Mouse (Mus musculus): ENCODE results near the gene Smim22.

The Smim22 gene

GRCm38 (mm10) chr16:5007067-5007466 lies at the start of gene Smim22:
Gene Smim22, plus strand, starts transcription at chr16:5007288.
- no peak for DNase-seq (ENCODE audit: extremely low spot score, low read depth, low spot score)

DNA sequence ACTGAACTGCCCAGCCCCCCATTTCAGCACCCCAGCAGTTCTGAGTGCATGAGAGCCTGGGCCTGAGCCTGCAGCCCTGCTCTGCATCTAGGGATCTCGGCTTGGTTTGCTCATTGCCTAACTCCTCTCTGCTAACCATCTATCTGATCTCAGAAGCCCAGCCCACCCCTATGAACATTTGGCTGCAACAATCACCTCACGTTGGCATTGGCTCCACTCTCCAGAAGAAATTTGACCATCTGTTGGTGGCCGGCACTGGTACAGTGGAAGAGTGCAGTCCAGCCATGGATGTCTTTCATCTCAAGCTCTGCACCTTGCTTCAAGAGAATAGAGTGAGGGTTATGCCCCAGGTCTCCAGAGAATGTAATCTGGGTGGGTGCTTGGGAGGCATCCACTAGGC lies 49.6 kb upstream of the Smim22 start:
- no peak for DNase-seq (ENCODE audit: extremely low spot score, low read depth, low spot score)

DNA sequence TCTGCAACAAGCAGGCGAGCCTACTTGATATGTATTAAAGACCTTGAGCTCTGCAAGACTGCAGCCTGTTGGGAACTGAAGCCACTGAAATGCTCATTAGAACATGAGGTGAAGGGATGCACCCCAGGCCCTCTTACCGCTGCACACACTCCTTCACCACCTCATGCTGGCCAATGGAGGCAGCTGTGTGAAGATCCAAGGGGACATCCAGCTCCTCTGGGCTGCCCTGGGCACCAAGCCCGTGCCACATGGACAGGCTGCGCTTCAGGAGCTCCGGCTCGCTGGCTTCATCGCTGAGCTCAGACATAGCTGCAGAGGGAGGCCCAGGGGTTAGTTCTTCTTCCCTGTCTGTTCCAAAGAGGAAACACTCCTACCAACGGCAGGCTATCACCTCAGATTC lies 46.8 kb upstream of the Smim22 start:
- DNase-seq (ENCODE audit: extremely low spot score, low read depth, low spot score), result no peak

- DNase-seq (ENCODE audit: extremely low spot score, low read depth, low spot score), result no peak
These were observed 43.7 kb upstream of the Smim22 start for GRCm38 (mm10) chr16:4963346-4963745.

- DNase-seq (ENCODE audit: extremely low spot score, low read depth, low spot score), result peak; percentile 50
These were observed 43.0 kb upstream of the Smim22 start, which contains the start of gene Anks3 for GRCm38 (mm10) chr16:4963797-4964709. Gene Anks3, minus strand, starts transcription at chr16:4964205.

- no peak for DNase-seq (ENCODE audit: extremely low spot score, low read depth, low spot score)
These were observed 42.2 kb upstream of the Smim22 start for GRCm38 (mm10) chr16:4964731-4965391.

GRCm38 (mm10) chr16:4965392-4966129 lies 41.5 kb upstream of the Smim22 start:
- DNase-seq (ENCODE audit: extremely low spot score, low read depth, low spot score), result no peak

- no peak for DNase-seq (ENCODE audit: extremely low spot score, low read depth, low spot score)
These were observed 38.7 kb upstream of the Smim22 start for GRCm38 (mm10) chr16:4968426-4968825.

- DNase-seq (ENCODE audit: extremely low spot score, low read depth, low spot score), result no peak
These were observed 37.8 kb upstream of the Smim22 start for GRCm38 (mm10) chr16:4969055-4969843.

DNA sequence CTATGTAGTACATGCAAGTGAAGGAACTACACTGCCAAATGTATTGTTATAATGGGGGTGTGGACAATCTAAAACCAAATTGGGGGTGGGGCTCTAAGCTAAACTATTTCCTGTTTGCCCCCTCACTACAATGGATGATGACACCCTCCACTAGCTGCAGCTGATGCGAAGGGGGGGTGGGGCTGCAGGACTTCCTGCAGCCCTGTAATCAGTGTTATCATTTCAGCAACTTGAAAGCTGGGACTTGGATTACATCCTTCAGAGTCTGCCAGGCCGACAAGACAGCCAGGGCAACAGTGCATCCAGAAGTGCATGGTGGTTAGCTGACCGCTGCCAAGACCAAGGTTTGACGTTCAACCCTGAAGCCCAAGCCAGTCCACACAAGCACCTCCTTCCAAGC lies 35.5 kb upstream of the Smim22 start:
- no peak for DNase-seq (ENCODE audit: extremely low spot score, low read depth, low spot score)

GRCm38 (mm10) chr16:4974521-4974920 lies 32.6 kb upstream of the Smim22 start:
- DNase-seq (ENCODE audit: extremely low spot score, low read depth, low spot score), result no peak

DNA sequence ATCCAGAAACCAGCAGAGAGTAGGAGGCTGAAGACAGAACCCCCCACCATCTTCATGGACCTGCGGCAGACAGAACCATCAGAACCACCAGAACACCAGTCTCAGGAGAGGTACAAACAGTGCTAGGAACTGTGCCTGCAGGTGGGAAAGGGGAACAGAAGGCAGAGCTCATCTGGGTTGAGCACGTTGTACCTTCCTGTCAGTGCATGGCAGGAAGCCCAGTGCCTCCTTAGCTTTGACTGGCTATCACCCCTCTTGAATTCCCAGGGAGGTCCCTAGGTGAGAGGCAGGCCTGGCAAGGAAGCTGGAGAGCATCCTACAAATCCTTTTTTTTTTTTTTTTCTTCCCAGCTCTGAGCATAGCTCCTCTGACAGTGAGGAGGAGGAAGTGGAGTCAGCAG lies 30.9 kb upstream of the Smim22 start:
- no peak for DNase-seq (ENCODE audit: extremely low spot score, low read depth, low spot score)

- no peak for DNase-seq (ENCODE audit: extremely low spot score, low read depth, low spot score)
These were observed 28.6 kb upstream of the Smim22 start for GRCm38 (mm10) chr16:4978275-4979051.

DNA sequence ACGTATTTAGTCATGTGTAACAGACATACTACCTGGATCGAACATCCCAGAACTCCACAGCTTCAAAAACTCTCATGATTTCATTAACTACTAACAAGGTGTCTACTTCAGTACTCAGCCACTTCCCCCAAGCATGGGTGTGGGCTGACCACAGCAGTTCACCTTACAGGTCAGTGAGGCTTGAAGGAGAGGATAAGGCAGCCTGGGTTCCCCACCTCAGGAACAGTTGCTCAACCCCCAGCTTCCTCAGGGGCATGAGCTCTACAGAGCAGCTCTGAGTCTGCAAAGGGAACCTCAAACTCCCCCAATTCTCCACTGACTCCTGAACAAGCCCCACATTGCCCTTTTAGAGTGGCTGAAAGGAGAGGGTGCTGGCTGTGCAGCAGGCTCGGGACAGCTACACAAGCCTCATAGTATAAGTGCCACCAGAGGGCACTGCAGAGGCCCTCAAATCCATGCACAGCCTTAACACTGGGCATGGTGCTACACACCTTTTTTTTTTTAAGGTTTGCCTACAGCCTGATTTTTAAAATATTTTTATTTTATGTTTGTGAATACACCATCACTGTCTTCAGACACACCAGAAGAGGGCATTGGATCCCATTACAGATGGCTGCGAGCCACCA lies 27.2 kb upstream of the Smim22 start:
- no peak for DNase-seq (ENCODE audit: extremely low spot score, low read depth, low spot score)

- DNase-seq (ENCODE audit: extremely low spot score, low read depth, low spot score), result no peak
These were observed 22.4 kb upstream of the Smim22 start for GRCm38 (mm10) chr16:4984717-4985116.

GRCm38 (mm10) chr16:4993276-4993675 lies 13.8 kb upstream of the Smim22 start:
- DNase-seq (ENCODE audit: extremely low spot score, low read depth, low spot score), result no peak

DNA sequence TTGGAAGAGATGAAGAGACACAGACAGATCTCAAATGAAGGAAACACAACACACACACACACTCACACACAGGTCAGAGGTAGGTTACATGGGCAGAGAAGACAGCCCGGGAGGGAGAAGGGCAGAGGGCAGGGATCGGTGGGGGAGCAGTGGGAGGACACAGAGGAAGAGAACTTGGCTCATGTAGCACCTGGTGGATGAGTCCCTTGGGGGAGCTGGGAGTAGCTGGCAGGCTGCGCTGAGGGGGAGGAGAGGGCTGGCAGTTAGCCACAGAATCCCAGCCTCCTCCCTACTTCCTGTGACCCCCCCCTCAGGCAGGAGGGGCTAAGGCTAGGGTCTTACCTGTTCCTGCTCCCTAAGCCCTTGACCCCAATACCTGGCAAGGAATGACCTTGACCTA lies 9.5 kb upstream of the Smim22 start, which contains the start of gene Sept12:
Sept12 (minus strand) TSS at position 300 of the 400 bp plus-strand sequence.
- no peak for DNase-seq (ENCODE audit: extremely low spot score, low read depth, low spot score)

- DNase-seq (ENCODE audit: extremely low spot score, low read depth, low spot score), result no peak
These were observed 8.1 kb upstream of the Smim22 start for GRCm38 (mm10) chr16:4998984-4999383.

GRCm38 (mm10) chr16:5000611-5001010 lies 6.5 kb upstream of the Smim22 start:
- no peak for DNase-seq (ENCODE audit: extremely low spot score, low read depth, low spot score)
